Mouse (Mus musculus): ENCODE measurements around the gene Lrat. TPM values are rescaled to one million over a fixed set of nuclear protein-coding genes. Genes with fewer than 3 reads are reported as not detected.

Lrat gene
- total RNA-seq (2021): under 1 TPM in 1 of 2 experiments, not detected in 1; 0.05 TPM
- long read RNA-seq, experiment 1: 0 reads
- long read RNA-seq, experiment 2: 0 reads

- DNase-seq: peak; percentile 16
- intact Hi-C loops (cut with DNase I): no loop called here
- Histone ChIP-seq H3K4me3 (peak within 1 kb of the TSS; percentile 62), H3K27ac (no peak within 1 kb of the TSS)
- TF ChIP-seq CTCF (IDR thresholded peaks at IDR 0.05): no peak
Measured at GRCm38 (mm10) chr3:82903613-82904205, at the start of gene Lrat. Gene Lrat (minus strand): TSS chr3:82903973.

DNA sequence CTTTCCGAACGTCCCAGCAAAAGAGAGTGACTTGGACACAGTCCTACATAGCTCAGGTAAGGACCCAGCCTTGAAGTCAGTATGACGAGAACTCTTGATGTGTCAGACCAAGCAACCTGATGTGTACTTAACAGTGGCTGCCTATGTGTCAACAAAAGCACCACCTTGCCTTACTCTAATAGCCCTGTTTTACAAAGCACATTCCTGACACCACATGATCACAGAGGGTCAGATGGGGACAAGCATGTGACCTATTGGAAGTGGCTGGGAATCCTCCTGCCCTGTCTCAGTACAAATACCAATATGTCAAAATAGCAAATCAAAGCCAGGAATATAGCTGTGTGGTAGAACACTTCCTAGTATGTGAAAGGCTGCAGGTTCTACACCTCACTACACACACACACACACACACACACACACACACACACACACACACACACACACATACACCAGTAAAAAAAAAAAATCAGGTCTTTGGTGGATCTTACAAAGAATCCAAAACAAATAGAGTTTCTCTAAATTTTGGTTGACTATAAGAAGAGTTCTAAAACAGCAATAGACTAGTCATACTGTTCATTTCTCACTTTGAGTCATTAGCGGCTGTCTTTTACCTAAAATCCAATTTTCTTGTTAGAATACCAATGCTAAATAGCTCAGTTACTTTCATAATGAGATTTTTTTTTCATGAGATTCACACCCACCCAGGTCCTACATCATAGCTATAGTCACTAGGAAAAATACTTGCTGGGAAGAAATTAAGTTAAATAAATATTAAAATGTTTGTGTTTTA, 48.6 kb upstream of the Lrat start:
- DNase-seq: no peak
- intact Hi-C loops (cut with DNase I): no loop called here

DNA sequence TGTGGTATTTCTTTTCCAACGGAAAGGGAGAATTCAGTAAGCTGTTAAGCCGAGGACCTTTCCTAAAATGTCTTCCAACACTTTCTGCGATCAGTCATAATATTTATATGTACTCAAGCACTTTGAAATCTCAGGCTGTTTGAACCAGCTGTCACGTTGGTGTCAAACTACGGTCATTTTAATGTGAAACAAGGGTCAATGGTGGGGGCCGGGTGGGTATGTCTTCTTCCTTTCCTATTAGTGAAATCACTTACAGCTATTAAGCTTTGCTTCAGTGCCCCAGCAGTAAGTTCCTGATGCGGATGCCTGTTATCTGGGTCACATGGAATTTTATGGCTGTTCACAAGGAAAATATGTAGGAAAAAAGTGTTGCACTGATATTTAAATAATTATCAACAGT, 46.9 kb upstream of the Lrat start:
- DNase-seq: no peak
- TF ChIP-seq CTCF (IDR thresholded peaks at IDR 0.05): no peak
- H3K27ac ChIP-seq: no peak overlapping the region
- no peak overlapping the region for H3K4me3 ChIP-seq
- intact Hi-C loops (cut with DNase I): no loop called here

More for the DNA sequence above, 48.6 kb upstream of the Lrat start:
- no peak for TF ChIP-seq CTCF (IDR thresholded peaks at IDR 0.05)
- Histone ChIP-seq H3K4me3 (no peak overlapping the region), H3K27ac (no peak overlapping the region)

DNA sequence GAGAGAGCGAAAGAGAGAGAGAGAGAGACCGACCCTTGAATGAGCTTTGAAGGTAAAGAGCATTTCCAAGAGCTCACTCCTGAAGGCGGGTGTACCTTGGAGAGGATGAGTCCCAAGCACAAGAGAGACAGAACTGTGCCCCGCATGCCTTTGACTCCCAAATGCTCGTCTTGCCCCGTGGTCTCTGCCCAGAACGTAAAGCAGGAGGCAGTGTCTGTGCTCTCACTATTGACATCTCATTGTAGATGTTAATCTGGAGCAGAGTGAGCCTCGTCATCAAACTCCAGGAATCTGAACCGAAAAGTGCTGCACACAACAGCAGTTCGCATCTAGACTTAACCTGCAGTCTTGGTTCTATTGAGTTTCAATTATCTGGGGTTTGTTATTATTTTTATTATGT, 46.4 kb upstream of the Lrat start:
- no peak overlapping the region for H3K27ac ChIP-seq
- H3K4me3 ChIP-seq: no peak overlapping the region
- no peak for DNase-seq
- intact Hi-C loops (cut with DNase I): no loop called here
- no peak for TF ChIP-seq CTCF (IDR thresholded peaks at IDR 0.05)

DNA sequence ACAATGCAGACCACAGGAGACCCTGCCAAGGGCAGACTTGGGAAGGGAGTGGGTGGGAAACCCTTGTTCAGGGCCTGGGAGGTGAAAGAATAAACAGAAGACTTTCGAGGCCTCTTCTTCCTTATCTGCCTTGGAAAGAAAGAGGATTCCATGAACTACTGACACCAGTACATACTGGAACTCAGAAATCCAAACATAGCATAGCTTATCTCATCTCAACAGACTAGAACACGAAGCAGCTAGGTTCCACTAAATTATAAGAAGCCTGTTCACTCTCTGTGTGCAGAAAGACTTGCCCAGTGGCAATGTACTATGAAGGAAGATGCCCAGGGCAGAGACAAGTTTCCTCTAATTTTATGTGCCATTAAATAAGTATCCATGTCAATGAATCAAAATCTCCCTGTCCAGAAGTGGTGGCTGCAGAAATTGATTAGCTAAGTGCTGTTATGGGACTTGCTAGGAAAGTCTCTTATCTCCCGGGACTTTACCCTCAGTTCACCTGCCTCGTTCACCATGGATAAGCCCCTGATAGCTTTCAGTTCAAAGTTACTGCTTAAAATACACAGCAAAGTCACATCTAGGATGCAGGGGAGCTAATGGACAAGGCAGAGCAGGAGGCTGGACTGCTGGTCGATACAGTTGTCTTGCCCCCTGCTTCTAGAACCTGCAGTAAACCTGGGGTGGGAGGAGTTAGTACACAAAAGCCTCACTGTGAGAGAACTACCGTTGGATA, 42.8 kb upstream of the Lrat start:
- no peak overlapping the region for H3K4me3 ChIP-seq
- intact Hi-C loops (cut with DNase I): no loop called here
- TF ChIP-seq CTCF (IDR thresholded peaks at IDR 0.05): no peak
- DNase-seq: no peak
- no peak overlapping the region for H3K27ac ChIP-seq

GRCm38 (mm10) chr3:82927917-82928316, 24.1 kb upstream of the Lrat start:
- Histone ChIP-seq H3K27ac (no peak overlapping the region), H3K4me3 (no peak overlapping the region)
- no peak for TF ChIP-seq CTCF (IDR thresholded peaks at IDR 0.05)
- intact Hi-C loops (cut with DNase I): no loop called here
- DNase-seq: no peak

GRCm38 (mm10) chr3:82915632-82916031, 11.9 kb upstream of the Lrat start:
- DNase-seq: no peak
- no peak overlapping the region for H3K27ac ChIP-seq
- TF ChIP-seq CTCF (IDR thresholded peaks at IDR 0.05): no peak
- intact Hi-C loops (cut with DNase I): no loop called here
- no peak overlapping the region for H3K4me3 ChIP-seq

DNA sequence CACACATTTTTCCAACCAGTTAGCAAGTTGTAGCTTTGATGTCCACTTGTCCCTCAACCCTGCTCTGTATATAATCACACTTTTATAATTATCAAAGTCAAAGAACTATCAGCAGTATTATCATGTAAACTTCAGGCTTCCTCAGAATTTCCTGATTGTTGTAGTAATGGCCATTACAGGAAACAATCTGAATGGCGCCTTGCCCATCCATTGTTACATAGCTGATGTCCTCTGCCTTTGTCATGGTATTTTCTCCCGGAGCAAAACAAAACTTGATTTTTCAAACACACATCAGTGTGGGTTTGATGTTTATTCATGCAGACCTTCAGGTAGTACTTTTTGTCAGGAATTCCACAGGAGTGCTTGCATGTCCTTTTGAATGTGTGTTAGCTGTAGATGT, 4.9 kb upstream of the Lrat start:
- intact Hi-C loops (cut with DNase I): no loop called here
- Histone ChIP-seq H3K4me3 (no peak overlapping the region), H3K27ac (no peak overlapping the region)
- no peak for TF ChIP-seq CTCF (IDR thresholded peaks at IDR 0.05)
- no peak for DNase-seq

DNA sequence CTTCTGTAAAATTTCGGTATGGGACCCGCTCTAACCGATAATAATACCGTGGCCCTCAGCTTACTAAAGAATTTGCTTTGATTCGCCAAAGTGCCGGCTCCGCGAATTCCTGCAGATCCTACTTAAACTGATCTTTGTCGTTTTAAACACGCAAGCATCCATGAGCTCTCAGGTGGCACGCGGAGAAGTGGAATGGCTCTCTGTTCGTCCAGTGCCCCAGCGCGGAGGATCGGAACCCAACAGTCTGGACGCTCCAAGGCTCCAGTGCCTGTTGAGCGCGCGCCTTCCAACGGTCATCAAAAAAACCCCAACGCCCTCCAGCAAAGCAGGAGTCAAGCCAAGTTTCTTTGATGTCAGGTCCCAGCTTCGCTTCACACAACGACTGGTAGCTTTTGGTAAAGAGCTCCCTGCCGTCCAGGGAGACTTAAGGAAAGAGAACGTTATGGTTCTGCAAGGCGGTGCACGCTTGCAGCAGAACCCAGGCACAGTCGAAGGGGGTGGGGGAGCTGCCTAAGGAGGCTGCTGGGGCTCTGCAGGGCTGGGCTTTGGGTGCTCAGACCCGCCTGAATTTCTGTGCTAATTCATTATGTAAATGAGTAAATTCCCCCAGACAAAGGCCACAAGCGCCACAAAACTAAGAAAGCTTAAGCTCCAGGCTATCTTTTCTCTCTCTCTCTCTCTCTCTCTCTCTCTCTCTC, 587 bp upstream of the Lrat start:
- intact Hi-C loops (cut with DNase I): no loop called here
- Histone ChIP-seq H3K27ac (no peak overlapping the region), H3K4me3 (peak overlapping the region; percentile 62)
- TF ChIP-seq CTCF (IDR thresholded peaks at IDR 0.05): no peak
- DNase-seq: no peak

- DNase-seq: no peak
- intact Hi-C loops (cut with DNase I): no loop called here
- H3K27ac ChIP-seq: no peak overlapping the region
- peak overlapping the region; percentile 62 for H3K4me3 ChIP-seq
- no peak for TF ChIP-seq CTCF (IDR thresholded peaks at IDR 0.05)
Measured at GRCm38 (mm10) chr3:82902757-82903612, 788 bp downstream of the Lrat start.

GRCm38 (mm10) chr3:82888842-82889241, 14.9 kb downstream of the Lrat start:
- Histone ChIP-seq H3K4me3 (no peak overlapping the region), H3K27ac (no peak overlapping the region)
- DNase-seq: no peak
- no peak for TF ChIP-seq CTCF (IDR thresholded peaks at IDR 0.05)
- intact Hi-C loops (cut with DNase I): no loop called here

DNA sequence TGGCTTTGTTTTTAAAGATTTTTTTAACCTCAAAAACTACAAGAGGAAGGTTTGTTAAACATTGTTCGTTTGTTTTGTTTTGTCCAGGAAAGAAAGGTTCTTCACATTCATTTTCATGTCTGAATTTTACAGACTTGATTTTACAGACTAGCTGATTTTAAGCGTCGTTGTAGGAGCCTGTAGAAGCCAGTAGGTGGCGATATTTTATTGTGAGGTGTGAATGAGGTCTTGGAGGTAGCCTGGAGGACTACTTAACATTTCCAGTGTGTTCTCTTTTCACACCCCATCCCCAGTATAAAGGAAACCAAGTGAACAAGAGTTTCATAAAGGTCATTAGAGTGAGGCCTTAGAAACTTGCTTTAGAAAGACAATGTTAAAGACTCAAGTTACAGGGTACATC, 26.5 kb downstream of the Lrat start:
- no peak overlapping the region for H3K4me3 ChIP-seq
- no peak overlapping the region for H3K27ac ChIP-seq
- TF ChIP-seq CTCF (IDR thresholded peaks at IDR 0.05): peak; percentile 75
- DNase-seq: no peak
- intact Hi-C loops (cut with DNase I): no loop called here
